Mouse (Mus musculus): ENCODE data around the gene Fxyd3.

- TF ChIP-seq POLR2A (IDR thresholded peaks at IDR 0.05; ENCODE audit: extremely low read depth, insufficient read depth, low read length): no peak
- no peak for TF ChIP-seq CTCF (IDR thresholded peaks at IDR 0.05; ENCODE audit: extremely low read depth, insufficient read depth, low read length)
These were observed 966 bp upstream of the Fxyd3 start for GRCm38 (mm10) chr7:31077470-31077869.

All from cortical plate, adult 2 months (tissue).